Mouse (Mus musculus) spleen, adult 2 months (tissue): Measurements from ENCODE around the gene Batf.
"Not testable (repeated sequence)": the region's sequence is repeated elsewhere in the genome, so short reads cannot be mapped to it uniquely, and the experiment has no call there.

Experiments used
- CTCF ChIP-seq: fragments of 200-500 bp; IDR thresholded peaks from 2 replicates; pipeline ENCODE4 v1.5.1; 2011; ENCODE audit warnings: mild to moderate bottlenecking, inconsistent platforms; ENCODE audit not compliant: insufficient read depth, insufficient read length, insufficient replicate concordance; ENCODE audit errors: extremely low read depth
- POLR2A ChIP-seq: fragments of 200-500 bp; IDR thresholded peaks from 2 replicates; pipeline ENCODE4 v1.6.1; 2011; ENCODE audit warnings: low read depth, low read length, inconsistent platforms

- not testable (repeated sequence) for TF ChIP-seq CTCF, POLR2A
Measured at GRCm38 (mm10) chr12:85698179-85698578, 11.7 kb downstream of the Batf start.
